Mouse (Mus musculus): ENCODE measurements at regions not wholly inside any gene's neighbourhood (a gene's known extent, or its start where the extent isn't known, plus 50 kb on each side); places are given as distances from the start of the nearest gene placed in this dataset.

DNA sequence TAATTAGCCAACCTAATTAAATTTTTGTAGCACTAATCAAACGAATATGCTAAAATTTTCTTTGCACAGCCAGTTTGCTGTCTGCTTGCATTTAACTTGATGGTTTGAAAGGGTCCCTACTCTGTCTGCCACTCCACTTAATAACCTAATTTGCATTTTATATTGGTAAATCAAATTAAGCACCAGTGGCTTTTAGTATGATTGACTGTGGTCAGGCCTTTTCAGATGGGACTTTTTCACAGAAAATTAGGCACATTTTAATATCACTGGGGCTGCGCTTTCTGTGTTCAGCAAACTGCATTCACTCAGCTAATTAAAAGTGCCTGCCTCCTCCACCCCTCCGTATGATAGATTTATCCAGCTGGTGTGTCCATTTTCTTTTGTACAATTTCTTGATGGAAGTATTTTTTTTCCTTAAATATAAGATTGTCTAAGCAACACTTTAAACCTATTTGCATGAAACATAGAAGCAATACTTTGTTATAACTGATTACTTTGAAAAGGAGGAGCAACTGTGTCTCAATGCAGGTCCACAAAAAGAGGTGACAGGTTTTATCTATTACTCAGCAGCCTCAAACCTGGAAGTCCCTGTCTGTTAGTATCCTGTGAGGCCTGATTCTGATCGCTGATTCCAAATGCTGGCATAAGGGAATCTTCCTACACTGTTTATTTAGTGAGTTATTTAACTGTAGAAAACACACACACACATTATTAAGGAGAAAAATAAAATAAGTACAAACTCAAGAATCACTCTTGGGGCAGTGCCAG lies 221.8 kb downstream of the Isl1 start:
- no peak overlapping the region for H3K4me3 ChIP-seq
- H3K27me3 ChIP-seq (ENCODE audit: insufficient read depth, poor library complexity, severe bottlenecking): no peaks in the 10 kb centered on the region
- H3K4me1 ChIP-seq (replicated peaks): no peaks in the 10 kb centered on the region
- WGBS: 74% methylated on average over 4 of the region's 4 CpGs
- H3K9me3 ChIP-seq: no peaks in the 10 kb centered on the region
- H3K27ac ChIP-seq: no peak overlapping the region
- DNase-seq (ENCODE audit: low spot score): no peak
- H3K36me3 ChIP-seq: no peaks in the 10 kb centered on the region

DNA sequence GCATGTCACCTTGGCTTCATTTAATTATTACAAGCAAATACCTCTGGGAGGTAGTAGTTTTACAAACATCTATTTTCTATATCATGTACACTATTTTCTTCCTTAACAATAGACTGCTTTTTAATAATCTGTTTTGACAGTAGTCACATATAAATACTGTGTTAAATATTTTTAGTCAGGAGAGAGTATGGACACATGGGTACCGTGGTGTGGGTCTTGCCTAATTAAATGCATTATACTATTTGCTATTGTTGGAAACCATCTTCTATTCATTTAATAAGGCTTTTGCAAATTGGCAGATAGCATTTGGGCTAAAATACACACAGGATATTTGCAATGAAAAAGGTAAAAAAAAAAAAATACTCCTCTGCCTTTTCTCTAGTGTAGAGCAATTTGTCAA lies 222.3 kb downstream of the Isl1 start:
- Histone ChIP-seq H3K4me1 (replicated peaks) (no peaks in the 10 kb centered on the region), H3K27ac (no peak overlapping the region), H3K36me3 (no peaks in the 10 kb centered on the region), H3K9me3 (no peaks in the 10 kb centered on the region), H3K4me3 (no peak overlapping the region), H3K27me3 (ENCODE audit: insufficient read depth, poor library complexity, severe bottlenecking) (no peaks in the 10 kb centered on the region)
- 86% methylated on average over 1 of the region's 1 CpGs for WGBS
- DNase-seq (ENCODE audit: low spot score): no peak

DNA sequence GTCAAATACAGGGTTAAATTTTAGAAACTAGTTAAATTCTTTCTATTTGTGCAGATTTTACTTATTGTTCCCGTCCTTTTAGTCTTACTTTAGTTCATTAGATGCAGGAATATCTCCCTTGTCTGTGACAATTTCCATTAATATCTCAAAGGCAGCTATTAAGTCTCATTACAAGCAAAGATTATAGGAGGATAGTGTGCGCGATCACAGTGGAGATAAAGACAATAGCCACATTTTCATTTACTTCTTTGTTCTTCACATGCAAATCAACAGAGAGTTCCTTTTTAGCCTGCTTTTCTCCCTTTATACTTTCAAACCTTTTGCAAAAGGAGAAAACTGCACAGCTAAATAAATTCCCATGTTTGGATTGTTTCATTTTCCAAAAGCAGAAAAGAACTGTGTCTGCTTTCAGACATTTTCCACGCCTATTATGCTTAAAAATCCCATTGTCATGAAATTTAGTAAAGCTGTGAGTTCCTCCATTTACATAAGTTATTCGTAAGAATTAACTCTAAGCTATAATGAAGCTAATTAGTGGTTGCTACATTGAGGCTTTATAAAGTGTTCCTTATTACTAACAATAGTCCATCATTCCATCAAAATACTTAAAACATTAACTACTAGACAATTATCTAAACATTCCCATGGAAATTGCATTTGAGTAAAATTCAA lies 252.4 kb downstream of the Isl1 start:
- Histone ChIP-seq H3K4me3 (no peak overlapping the region), H3K9me3 (no peaks in the 10 kb centered on the region), H3K4me1 (replicated peaks) (no peaks in the 10 kb centered on the region), H3K36me3 (no peaks in the 10 kb centered on the region), H3K27ac (no peak overlapping the region), H3K27me3 (ENCODE audit: insufficient read depth, poor library complexity, severe bottlenecking) (no peaks in the 10 kb centered on the region)
- DNase-seq (ENCODE audit: low spot score): no peak
- 73% methylated on average over 5 of the region's 5 CpGs for WGBS

DNA sequence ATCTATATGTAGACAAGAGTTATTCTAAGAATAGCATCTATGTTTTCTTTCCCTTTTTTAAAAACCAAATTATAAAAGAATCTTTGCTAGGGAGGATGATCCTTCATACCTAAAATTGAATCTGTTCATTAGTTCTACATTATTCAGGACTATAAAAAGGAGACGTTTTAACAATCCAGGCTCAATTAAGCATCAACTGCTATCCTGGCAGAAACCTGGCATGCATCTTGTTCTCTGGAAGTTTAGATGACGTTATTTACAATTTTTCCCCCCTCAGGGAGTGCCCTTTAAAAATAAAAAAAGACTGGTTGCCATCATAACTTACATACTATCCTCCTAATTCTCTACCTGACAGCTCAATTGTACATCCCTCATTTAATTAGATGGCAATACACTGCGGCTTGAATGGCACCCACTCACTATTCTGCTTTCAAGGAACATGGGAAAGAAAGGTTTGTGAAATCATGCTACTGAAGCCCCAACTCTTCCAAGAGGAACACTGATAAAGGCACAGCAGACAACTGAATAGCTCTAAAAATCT lies 253.3 kb downstream of the Isl1 start:
- Histone ChIP-seq H3K36me3 (no peaks in the 10 kb centered on the region), H3K4me3 (no peak overlapping the region), H3K9me3 (no peaks in the 10 kb centered on the region), H3K4me1 (replicated peaks) (no peaks in the 10 kb centered on the region), H3K27ac (no peak overlapping the region), H3K27me3 (ENCODE audit: insufficient read depth, poor library complexity, severe bottlenecking) (no peaks in the 10 kb centered on the region)
- 80% methylated on average over 3 of the region's 3 CpGs for WGBS
- DNase-seq (ENCODE audit: low spot score): no peak

DNA sequence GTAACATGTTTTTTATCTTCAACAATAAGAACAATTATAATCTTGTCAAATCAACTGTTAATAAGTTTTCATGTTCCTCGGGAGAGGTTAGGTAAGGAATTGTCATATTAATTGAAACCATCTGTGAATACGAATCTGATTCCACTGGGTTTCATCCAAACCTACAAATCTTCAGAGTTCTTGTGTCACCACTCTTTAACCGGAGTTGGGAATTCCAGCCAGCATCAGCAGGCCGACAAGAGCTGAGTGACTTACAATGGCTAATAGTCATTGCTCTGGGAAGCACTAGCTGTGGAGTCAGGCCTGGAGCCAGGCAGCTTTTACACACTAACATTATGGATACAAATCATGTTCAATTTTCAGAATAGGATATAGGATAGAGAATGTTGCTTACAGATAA lies 273.3 kb downstream of the Isl1 start:
- no peak for DNase-seq (ENCODE audit: low spot score)
- WGBS: 81% methylated on average over 4 of the region's 4 CpGs
- H3K4me3 ChIP-seq: no peak overlapping the region
- H3K4me1 ChIP-seq (replicated peaks): no peaks in the 10 kb centered on the region
- H3K27ac ChIP-seq: no peak overlapping the region
- no peaks in the 10 kb centered on the region for H3K27me3 ChIP-seq (ENCODE audit: insufficient read depth, poor library complexity, severe bottlenecking)
- no peaks in the 10 kb centered on the region for H3K9me3 ChIP-seq
- no peaks in the 10 kb centered on the region for H3K36me3 ChIP-seq

DNA sequence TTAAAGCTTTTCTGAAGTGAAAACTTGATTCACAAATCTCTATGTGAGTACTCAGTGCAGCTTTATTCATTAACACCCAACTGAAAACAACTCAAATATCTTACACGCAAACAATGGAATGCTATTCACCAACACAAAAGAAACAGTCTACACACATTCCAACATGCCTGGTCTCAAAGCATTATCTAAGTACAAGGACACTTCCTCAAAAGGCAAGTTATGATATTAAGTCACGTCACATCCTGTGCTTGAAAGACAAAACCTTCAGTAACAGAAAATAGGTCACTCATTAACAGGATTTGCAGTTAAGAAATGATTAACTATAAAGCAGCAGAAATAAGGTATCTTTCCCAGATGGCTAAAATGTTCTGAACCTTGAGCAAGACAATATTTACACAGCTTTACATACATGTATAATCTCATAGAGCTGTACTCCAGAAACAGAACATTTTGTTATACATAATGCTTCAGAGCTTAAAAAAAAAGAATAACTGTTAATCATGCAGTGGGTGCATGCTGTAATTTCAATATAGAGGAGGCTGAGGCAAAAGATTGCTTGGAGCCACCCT lies 279.3 kb downstream of the Isl1 start:
- Histone ChIP-seq H3K36me3 (no peaks in the 10 kb centered on the region), H3K27ac (no peak overlapping the region), H3K27me3 (ENCODE audit: insufficient read depth, poor library complexity, severe bottlenecking) (no peaks in the 10 kb centered on the region), H3K9me3 (no peaks in the 10 kb centered on the region), H3K4me1 (replicated peaks) (no peaks in the 10 kb centered on the region), H3K4me3 (no peak overlapping the region)
- WGBS: 79% methylated on average over 2 of the region's 2 CpGs
- no peak for DNase-seq (ENCODE audit: low spot score)

DNA sequence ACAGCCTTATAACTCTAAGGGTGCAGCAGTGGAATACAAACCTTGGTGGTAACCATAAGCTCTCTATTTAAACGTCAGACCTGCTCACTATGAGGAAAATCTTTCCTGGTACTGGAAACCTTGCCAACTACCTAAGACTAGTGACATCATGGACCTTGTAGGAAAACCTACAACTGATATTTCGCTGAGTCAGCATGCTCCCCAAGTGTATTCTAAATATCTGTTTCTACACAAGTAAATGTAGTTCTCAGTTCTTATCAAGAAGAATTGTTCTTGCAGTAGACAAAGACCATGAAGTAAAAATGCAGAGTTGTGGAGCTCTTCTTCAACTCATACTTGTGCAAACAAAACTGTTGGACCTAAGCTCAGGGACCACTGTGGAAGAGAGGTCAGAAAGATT lies 280.9 kb downstream of the Isl1 start:
- 84% methylated on average over 2 of the region's 2 CpGs for WGBS

DNA sequence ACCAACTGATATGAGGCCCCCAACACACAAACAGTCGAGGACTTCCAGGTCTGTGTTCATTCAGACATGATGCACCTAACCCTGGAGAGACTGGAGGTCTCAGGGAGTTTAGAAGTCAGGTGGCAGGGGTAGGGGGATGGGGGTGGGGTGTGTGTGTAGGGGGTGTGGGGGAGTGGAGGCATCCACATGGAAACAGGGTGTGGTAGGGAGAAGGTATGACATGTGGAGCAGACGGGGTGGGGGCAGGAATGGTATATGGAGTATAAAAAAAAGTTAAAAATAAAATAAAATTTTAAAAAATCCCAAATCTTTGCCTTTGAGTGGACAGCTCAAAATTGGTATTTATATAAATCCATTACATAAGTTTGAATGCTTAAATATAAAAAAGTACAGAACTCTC lies 282.3 kb downstream of the Isl1 start:
- no peak for DNase-seq (ENCODE audit: low spot score)
- H3K4me3 ChIP-seq: no peak overlapping the region
- no peak overlapping the region for H3K27ac ChIP-seq
- 83% methylated on average over 2 of the region's 2 CpGs for WGBS
- no peaks in the 10 kb centered on the region for H3K27me3 ChIP-seq (ENCODE audit: insufficient read depth, poor library complexity, severe bottlenecking)
- no peaks in the 10 kb centered on the region for H3K36me3 ChIP-seq
- no peaks in the 10 kb centered on the region for H3K9me3 ChIP-seq
- H3K4me1 ChIP-seq (replicated peaks): no peaks in the 10 kb centered on the region

More for the DNA sequence above, 280.9 kb downstream of the Isl1 start:
- no peaks in the 10 kb centered on the region for H3K36me3 ChIP-seq
- H3K27ac ChIP-seq: no peak overlapping the region
- H3K27me3 ChIP-seq (ENCODE audit: insufficient read depth, poor library complexity, severe bottlenecking): no peaks in the 10 kb centered on the region
- no peaks in the 10 kb centered on the region for H3K4me1 ChIP-seq (replicated peaks)
- no peak overlapping the region for H3K4me3 ChIP-seq
- DNase-seq (ENCODE audit: low spot score): no peak
- no peaks in the 10 kb centered on the region for H3K9me3 ChIP-seq

DNA sequence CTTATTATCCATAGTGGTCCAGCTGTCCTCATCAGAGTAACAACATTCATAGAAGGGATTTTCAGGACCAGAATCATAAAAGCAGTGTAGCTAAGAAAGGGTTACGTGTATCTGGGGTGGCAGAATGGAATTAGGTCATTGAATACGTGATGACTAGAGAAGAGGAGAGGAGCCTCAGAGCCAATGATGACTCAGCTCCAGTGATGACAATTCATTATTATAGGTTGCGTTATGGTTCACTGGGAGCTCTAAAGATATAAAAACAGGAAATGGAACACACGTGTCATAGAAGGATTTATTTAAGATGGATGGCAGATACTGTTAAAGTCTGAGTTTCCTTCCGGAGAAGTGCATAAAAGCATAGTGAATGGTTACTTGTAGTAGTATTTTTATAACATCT lies 291.6 kb downstream of the Isl1 start:
- Histone ChIP-seq H3K27ac (no peak overlapping the region), H3K9me3 (no peaks in the 10 kb centered on the region), H3K27me3 (ENCODE audit: insufficient read depth, poor library complexity, severe bottlenecking) (no peaks in the 10 kb centered on the region), H3K4me3 (no peak overlapping the region), H3K4me1 (replicated peaks) (no peaks in the 10 kb centered on the region), H3K36me3 (no peaks in the 10 kb centered on the region)
- WGBS: 84% methylated on average over 5 of the region's 5 CpGs
- DNase-seq (ENCODE audit: low spot score): no peak

DNA sequence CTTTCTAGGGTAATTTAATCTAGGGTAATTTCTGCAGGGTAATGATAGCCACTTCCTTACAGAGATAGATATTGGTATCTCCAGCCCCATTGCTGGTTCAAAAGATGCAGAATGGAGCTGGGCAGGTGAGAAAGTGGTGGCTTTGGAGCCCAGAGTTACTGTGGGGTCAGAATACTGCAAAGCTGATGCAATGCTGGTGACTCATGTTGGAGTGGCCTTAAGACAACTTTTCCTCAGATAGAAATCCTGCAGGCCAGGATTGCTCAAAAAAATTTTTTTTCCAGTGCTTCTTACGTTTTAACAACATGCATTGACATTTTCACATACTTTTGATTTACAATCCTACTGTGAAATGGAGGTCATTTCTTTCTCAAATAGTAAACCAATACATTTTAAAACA lies 305.8 kb downstream of the Isl1 start:
- 70% methylated on average over 1 of the region's 1 CpGs for WGBS
- no peak for DNase-seq (ENCODE audit: low spot score)
- Histone ChIP-seq H3K4me3 (no peak overlapping the region), H3K4me1 (replicated peaks) (no peaks in the 10 kb centered on the region), H3K27me3 (ENCODE audit: insufficient read depth, poor library complexity, severe bottlenecking) (no peaks in the 10 kb centered on the region), H3K27ac (no peak overlapping the region), H3K36me3 (no peaks in the 10 kb centered on the region), H3K9me3 (no peaks in the 10 kb centered on the region)

DNA sequence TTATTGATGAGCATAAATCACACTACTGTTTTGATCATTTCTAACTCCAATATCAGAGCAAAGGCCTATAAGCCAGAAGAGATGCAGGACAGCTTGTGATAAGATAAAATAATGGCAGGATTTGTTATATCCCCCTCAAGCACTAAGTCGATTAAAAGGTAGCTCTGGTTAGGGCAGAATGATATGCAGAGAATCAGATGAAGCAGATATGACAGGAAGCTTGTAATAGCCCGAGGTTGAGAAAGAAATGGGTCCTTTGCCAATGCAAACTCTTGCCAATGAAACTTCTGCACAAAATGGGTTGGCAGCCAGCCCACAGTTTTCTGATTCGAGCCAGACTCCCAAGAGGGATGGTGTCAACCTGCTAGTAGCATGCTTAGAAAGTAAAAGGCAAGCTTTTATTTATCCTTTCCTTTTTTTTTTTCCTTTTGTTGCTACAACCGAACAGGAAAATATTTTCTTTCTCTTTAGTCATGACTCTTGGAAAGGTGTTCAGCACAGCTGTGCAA lies 307.0 kb downstream of the Isl1 start:
- H3K4me1 ChIP-seq (replicated peaks): no peaks in the 10 kb centered on the region
- DNase-seq (ENCODE audit: low spot score): no peak
- WGBS: 82% methylated on average over 4 of the region's 4 CpGs
- no peak overlapping the region for H3K4me3 ChIP-seq
- H3K36me3 ChIP-seq: no peaks in the 10 kb centered on the region
- no peaks in the 10 kb centered on the region for H3K27me3 ChIP-seq (ENCODE audit: insufficient read depth, poor library complexity, severe bottlenecking)
- H3K27ac ChIP-seq: no peak overlapping the region
- no peaks in the 10 kb centered on the region for H3K9me3 ChIP-seq

DNA sequence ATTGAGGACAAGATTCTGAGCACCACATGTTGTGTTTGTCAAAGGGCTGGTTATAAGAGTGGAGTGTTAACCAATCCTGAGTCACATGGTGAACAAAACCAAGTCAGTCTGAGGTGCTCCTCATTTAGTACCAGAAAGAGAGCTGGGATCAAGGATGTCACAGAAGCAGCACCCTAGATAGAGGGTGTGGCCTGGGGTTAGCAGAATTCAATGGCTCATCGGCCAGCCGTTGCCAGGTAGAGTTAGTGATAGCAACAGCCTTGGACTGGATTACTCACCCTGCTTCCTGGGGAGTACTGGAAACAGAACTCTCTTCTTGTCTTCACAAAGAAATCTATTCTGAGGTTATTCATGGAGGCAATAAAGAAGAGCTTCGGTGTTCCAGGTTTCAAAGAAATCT lies 318.9 kb downstream of the Isl1 start:
- H3K4me1 ChIP-seq (replicated peaks): no peaks in the 10 kb centered on the region
- no peaks in the 10 kb centered on the region for H3K9me3 ChIP-seq
- H3K4me3 ChIP-seq: no peak overlapping the region
- H3K36me3 ChIP-seq: no peaks in the 10 kb centered on the region
- WGBS: 83% methylated on average over 3 of the region's 3 CpGs
- DNase-seq (ENCODE audit: low spot score): no peak
- H3K27ac ChIP-seq: no peak overlapping the region
- no peaks in the 10 kb centered on the region for H3K27me3 ChIP-seq (ENCODE audit: insufficient read depth, poor library complexity, severe bottlenecking)

DNA sequence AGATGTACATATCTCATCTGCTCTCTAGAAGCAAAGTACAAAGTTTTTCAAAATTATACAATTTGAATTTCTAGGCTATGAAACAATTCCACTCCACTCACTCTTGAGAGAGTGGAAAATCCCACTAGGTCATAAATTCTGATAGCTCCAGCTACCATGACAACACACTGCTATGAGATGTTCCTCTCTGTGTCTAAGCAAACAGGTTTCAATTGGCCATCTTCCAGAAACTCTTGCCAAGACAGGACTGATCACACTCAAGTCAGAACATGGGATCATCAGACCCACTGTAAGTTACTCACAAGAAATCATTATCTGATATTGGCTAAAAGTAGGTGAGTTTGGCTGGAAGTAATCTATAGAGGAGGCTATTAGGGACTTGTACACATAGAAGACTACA lies 320.4 kb downstream of the Isl1 start:
- no peak overlapping the region for H3K4me3 ChIP-seq
- no peaks in the 10 kb centered on the region for H3K9me3 ChIP-seq
- H3K4me1 ChIP-seq (replicated peaks): no peaks in the 10 kb centered on the region
- DNase-seq (ENCODE audit: low spot score): no peak
- H3K27ac ChIP-seq: no peak overlapping the region
- no peaks in the 10 kb centered on the region for H3K36me3 ChIP-seq
- no peaks in the 10 kb centered on the region for H3K27me3 ChIP-seq (ENCODE audit: insufficient read depth, poor library complexity, severe bottlenecking)
